Mouse (Mus musculus) liver, embryonic 15.5 days (tissue): ENCODE data around the gene Dcst2. TPM values are rescaled to one million over a fixed set of nuclear protein-coding genes. Genes with fewer than 3 reads are reported as not detected.
A peak's percentile ranks its signal among the peaks of the same experiment; 100 is the strongest.

Experiments
- ATAC-seq: fragments of 200-750 bp; cut with Nextera tagmentation; 2 replicates; pipeline ENCODE4 v1.8.0; 2017; ENCODE audit warnings: moderate number of reproducible peaks, mild to moderate bottlenecking, moderate library complexity; ENCODE audit not compliant: insufficient read depth
- H3K27ac ChIP-seq: fragments of 300-500 bp; sonication (generic); replicated peaks from 2 replicates; pipeline ENCODE4 v1.5.1; 2015; ENCODE audit warnings: mild to moderate bottlenecking, inconsistent platforms
- H3K27me3 ChIP-seq: fragments of 300-500 bp; sonication (generic); 2 replicates; pipeline ENCODE4 v1.6.1; 2015; ENCODE audit warnings: mild to moderate bottlenecking, inconsistent platforms
- H3K36me3 ChIP-seq: fragments of 300-500 bp; sonication (generic); replicated peaks from 2 replicates; pipeline ENCODE4 v1.6.1; 2015; ENCODE audit warnings: moderate library complexity, mild to moderate bottlenecking, inconsistent platforms
- H3K4me1 ChIP-seq: fragments of 300-500 bp; sonication (generic); replicated peaks from 2 replicates; pipeline ENCODE4 v1.6.1; 2015; ENCODE audit warnings: inconsistent platforms
- H3K4me2 ChIP-seq: fragments of 300-500 bp; sonication (generic); 2 replicates; pipeline ENCODE4 v1.6.1; 2015; ENCODE audit warnings: moderate library complexity, mild to moderate bottlenecking, inconsistent platforms
- H3K4me3 ChIP-seq: fragments of 300-500 bp; sonication (generic); replicated peaks from 2 replicates; pipeline ENCODE4 v1.5.1; 2015; ENCODE audit warnings: mild to moderate bottlenecking, inconsistent platforms
- H3K9ac ChIP-seq: fragments of 300-500 bp; sonication (generic); 2 replicates; pipeline ENCODE4 v1.6.1; 2015; ENCODE audit warnings: moderate library complexity, mild to moderate bottlenecking, inconsistent platforms
- H3K9me3 ChIP-seq: fragments of 300-500 bp; sonication (generic); replicated peaks from 2 replicates; pipeline ENCODE4 v1.6.1; 2016; ENCODE audit warnings: inconsistent platforms
- WGBS: fragments of 180-500 bp; shearing (Covaris S2); methylation state at CpG from one replicate; pipeline ENCODE4 v1.1.7; 2015; ENCODE audit warnings: mixed read lengths; ENCODE audit not compliant: insufficient replicate concordance; 5-methylcytosine and 5-hydroxymethylcytosine counted together
- polyA plus RNA-seq: library from polyadenylated mRNA; unstranded; fragments of >200 nt; fragmentation: Nextera tagmentation; extraction: Ambion mirVana; gene quantifications from 2 replicates; pipeline ENCODE4 v1.2.1, GENCODE M21; 2015

Gene Dcst2
- polyA plus RNA-seq, 1 experiment from 2014 or later: 0.06 TPM

GRCm38 (mm10) chr3:89332013-89332412 lies 29.8 kb upstream of the Dcst2 start:
- H3K9me3 ChIP-seq: no peaks in the 10 kb centered on the region
- H3K27ac ChIP-seq: no peak overlapping the region
- H3K4me3 ChIP-seq: no peak overlapping the region
- no peaks in the 10 kb centered on the region for H3K36me3 ChIP-seq
- peaks cover 88% of the 10 kb centered on the region for H3K27me3 ChIP-seq
- no peak for ATAC-seq
- 50% methylated on average over 10 of the region's 10 CpGs for WGBS
- no peak overlapping the region for H3K9ac ChIP-seq
- no peak overlapping the region for H3K4me2 ChIP-seq
- 0 out of 2 replicates have a peak, but pooled peaks cover 4% of the 10 kb centered on the region for H3K4me1 ChIP-seq

GRCm38 (mm10) chr3:89332476-89332875 lies 29.3 kb upstream of the Dcst2 start:
- no peak overlapping the region for H3K27ac ChIP-seq
- ATAC-seq: no peak
- H3K27me3 ChIP-seq: peaks cover 88% of the 10 kb centered on the region
- no peaks in the 10 kb centered on the region for H3K36me3 ChIP-seq
- peaks cover 9% of the 10 kb centered on the region for H3K4me1 ChIP-seq
- no peak overlapping the region for H3K9ac ChIP-seq
- no peaks in the 10 kb centered on the region for H3K9me3 ChIP-seq
- 49% methylated on average over 12 of the region's 12 CpGs for WGBS
- no peak overlapping the region for H3K4me3 ChIP-seq
- H3K4me2 ChIP-seq: no peak overlapping the region

- peaks cover 15% of the 10 kb centered on the region for H3K4me1 ChIP-seq
- H3K27ac ChIP-seq: no peak overlapping the region
- no peak overlapping the region for H3K9ac ChIP-seq
- 66% methylated on average over 11 of the region's 11 CpGs for WGBS
- H3K27me3 ChIP-seq: peaks cover 88% of the 10 kb centered on the region
- no peak for ATAC-seq
- H3K4me2 ChIP-seq: no peak overlapping the region
- no peak overlapping the region for H3K4me3 ChIP-seq
- no peaks in the 10 kb centered on the region for H3K36me3 ChIP-seq
- no peaks in the 10 kb centered on the region for H3K9me3 ChIP-seq
Measured at GRCm38 (mm10) chr3:89333053-89333452, 28.7 kb upstream of the Dcst2 start.

GRCm38 (mm10) chr3:89336529-89336928 lies 25.2 kb upstream of the Dcst2 start:
- peaks cover 78% of the 10 kb centered on the region for H3K27me3 ChIP-seq
- H3K27ac ChIP-seq: no peak overlapping the region
- H3K4me2 ChIP-seq: no peak overlapping the region
- no peak overlapping the region for H3K4me3 ChIP-seq
- 24% methylated on average over 6 of the region's 6 CpGs for WGBS
- H3K4me1 ChIP-seq: peaks cover 21% of the 10 kb centered on the region
- no peaks in the 10 kb centered on the region for H3K9me3 ChIP-seq
- H3K36me3 ChIP-seq: no peaks in the 10 kb centered on the region
- no peak for ATAC-seq
- no peak overlapping the region for H3K9ac ChIP-seq

- peaks cover 72% of the 10 kb centered on the region for H3K27me3 ChIP-seq
- H3K4me2 ChIP-seq: peak overlapping the region; percentile 82
- no peaks in the 10 kb centered on the region for H3K9me3 ChIP-seq
- H3K36me3 ChIP-seq: no peaks in the 10 kb centered on the region
- no peak for ATAC-seq
- WGBS: 2% methylated on average over 21 of the region's 21 CpGs
- peak overlapping the region; percentile 42 for H3K9ac ChIP-seq
- peaks cover 21% of the 10 kb centered on the region for H3K4me1 ChIP-seq
- H3K27ac ChIP-seq: no peak overlapping the region
- H3K4me3 ChIP-seq: peak overlapping the region; percentile 60
Measured at GRCm38 (mm10) chr3:89337062-89337720, 24.6 kb upstream of the Dcst2 start.

- H3K9ac ChIP-seq: peak within 1 kb of the TSS; percentile 42
- H3K27ac ChIP-seq: no peak within 1 kb of the TSS
- no peaks in the 10 kb centered on the region for H3K9me3 ChIP-seq
- ATAC-seq: peak; percentile 57
- peaks cover 17% of the 10 kb centered on the region for H3K4me1 ChIP-seq
- peaks cover 66% of the 10 kb centered on the region for H3K27me3 ChIP-seq
- no peaks in the 10 kb centered on the region for H3K36me3 ChIP-seq
- peak within 1 kb of the TSS; percentile 82 for H3K4me2 ChIP-seq
- WGBS: under 1% methylated on average over 44 of the region's 44 CpGs
- H3K4me3 ChIP-seq: peak within 1 kb of the TSS; percentile 60
Measured at GRCm38 (mm10) chr3:89337721-89338578, 23.8 kb upstream of the Dcst2 start, which contains the start of gene Efna4. Gene Efna4, minus strand, starts transcription at chr3:89338028.

- H3K4me1 ChIP-seq: peaks cover 17% of the 10 kb centered on the region
- no peak overlapping the region for H3K4me3 ChIP-seq
- WGBS: 26% methylated on average over 8 of the region's 8 CpGs
- no peak overlapping the region for H3K9ac ChIP-seq
- no peak overlapping the region for H3K4me2 ChIP-seq
- no peak for ATAC-seq
- no peak overlapping the region for H3K27ac ChIP-seq
- H3K9me3 ChIP-seq: no peaks in the 10 kb centered on the region
- H3K27me3 ChIP-seq: peaks cover 55% of the 10 kb centered on the region
- H3K36me3 ChIP-seq: no peaks in the 10 kb centered on the region
Measured at GRCm38 (mm10) chr3:89339416-89339815, 22.4 kb upstream of the Dcst2 start.

- Histone ChIP-seq H3K27ac (no peak overlapping the region), H3K36me3 (no peaks in the 10 kb centered on the region), H3K9me3 (no peaks in the 10 kb centered on the region), H3K27me3 (peaks cover 47% of the 10 kb centered on the region), H3K4me1 (peaks cover 17% of the 10 kb centered on the region), H3K4me3 (no peak overlapping the region), H3K9ac (no peak overlapping the region), H3K4me2 (peak overlapping the region; percentile 45)
- 12% methylated on average over 11 of the region's 11 CpGs for WGBS
- no peak for ATAC-seq
Measured at GRCm38 (mm10) chr3:89340465-89340864, 21.3 kb upstream of the Dcst2 start.

GRCm38 (mm10) chr3:89341794-89342193 lies 20.0 kb upstream of the Dcst2 start:
- WGBS: 71% methylated on average over 4 of the region's 4 CpGs
- ATAC-seq: no peak
- Histone ChIP-seq H3K4me3 (no peak overlapping the region), H3K27ac (no peak overlapping the region), H3K27me3 (peaks cover 37% of the 10 kb centered on the region), H3K9ac (no peak overlapping the region), H3K4me2 (no peak overlapping the region), H3K9me3 (no peaks in the 10 kb centered on the region), H3K36me3 (no peaks in the 10 kb centered on the region), H3K4me1 (peaks cover 17% of the 10 kb centered on the region)

- no peaks in the 10 kb centered on the region for H3K9me3 ChIP-seq
- no peak for ATAC-seq
- H3K9ac ChIP-seq: no peak overlapping the region
- 69% methylated on average over 7 of the region's 7 CpGs for whole genome bisulfite sequencing
- no peak overlapping the region for H3K27ac ChIP-seq
- H3K4me1 ChIP-seq: peaks cover 4% of the 10 kb centered on the region; the same call in 1 of the 2 replicates
- no peaks in the 10 kb centered on the region for H3K36me3 ChIP-seq
- peaks cover 37% of the 10 kb centered on the region for H3K27me3 ChIP-seq
- H3K4me2 ChIP-seq: no peak overlapping the region
- no peak overlapping the region for H3K4me3 ChIP-seq
Measured at GRCm38 (mm10) chr3:89343279-89343678, 18.5 kb upstream of the Dcst2 start.

GRCm38 (mm10) chr3:89346815-89347540 lies 14.8 kb upstream of the Dcst2 start:
- Histone ChIP-seq H3K9me3 (no peaks in the 10 kb centered on the region), H3K27me3 (peaks cover 54% of the 10 kb centered on the region), H3K27ac (no peak overlapping the region), H3K9ac (no peak overlapping the region), H3K36me3 (no peaks in the 10 kb centered on the region), H3K4me3 (no peak overlapping the region), H3K4me2 (no peak overlapping the region), H3K4me1 (peaks cover 21% of the 10 kb centered on the region)
- no peak for ATAC-seq
- 44% methylated on average over 10 of the region's 10 CpGs for WGBS
